Comparison of ENCODE assay signal across 7 mouse cellular contexts in the genomic region with DNA sequence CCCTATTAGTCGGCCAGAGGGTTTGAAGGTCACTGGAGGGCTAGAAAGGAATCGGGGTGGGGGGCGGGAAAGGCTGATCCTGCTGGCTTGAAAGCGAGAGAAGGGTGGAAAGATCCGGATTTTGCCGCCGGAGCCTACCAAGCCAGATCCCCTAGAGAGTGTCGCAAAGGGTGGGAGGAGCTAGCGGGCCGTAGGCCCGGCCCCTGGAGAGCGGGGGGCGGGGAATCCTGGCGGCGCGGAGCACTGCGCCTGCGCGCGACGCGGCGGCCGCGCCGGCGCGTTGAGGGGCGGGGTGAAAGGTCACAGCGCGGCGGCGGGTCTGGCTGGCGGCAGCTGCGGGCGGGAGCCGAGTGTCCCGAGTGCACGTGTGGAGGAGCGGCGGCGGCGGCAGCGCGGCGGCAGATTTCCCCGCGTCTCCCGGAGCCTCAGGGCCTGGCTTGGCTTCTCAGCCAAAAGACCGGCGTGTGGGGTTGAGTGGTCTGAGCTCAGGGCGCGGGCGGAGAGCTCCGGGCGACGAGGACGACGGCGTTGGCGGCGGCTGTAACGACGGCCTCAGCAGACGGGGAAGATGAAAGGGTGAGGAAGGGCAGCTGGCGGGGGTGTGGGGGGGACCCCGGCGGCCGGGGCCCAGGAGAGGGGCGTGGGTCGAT. TPM values are rescaled to one million over a fixed set of nuclear protein-coding genes. Genes with fewer than 3 reads are reported as not detected.
DNase-seq lines count a peak whose midpoint lies in the region; ATAC-seq lines count a peak whose summit lies in the region.

A gene (minus strand): TSS at position 170 of the 650 bp plus-strand sequence.
A gene (plus strand): TSS at position 295 of the 650 bp plus-strand sequence.

- H3K4me1 ChIP-seq in embryonic facial prominence, embryonic 10.5 days, result peaks cover 19% of the 10 kb centered on the region
- peaks cover 20% of the 10 kb centered on the region for H3K4me1 ChIP-seq in limb, embryonic 13.5 days
- peaks cover 23% of the 10 kb centered on the region for H3K4me1 ChIP-seq in midbrain, embryonic 16.5 days (ENCODE audit: control insufficient read depth, insufficient read depth, low read length)

- H3K4me3 ChIP-seq in embryonic facial prominence, embryonic 10.5 days, result peak within 1 kb of the TSS; percentile 98
- peak within 1 kb of the TSS; percentile 98 for H3K4me3 ChIP-seq in limb, embryonic 13.5 days
- H3K4me3 ChIP-seq in midbrain, embryonic 16.5 days (ENCODE audit: low read depth, low read length), result peak within 1 kb of the TSS; percentile 99

- peak within 1 kb of the TSS; percentile 98 for H3K27ac ChIP-seq in embryonic facial prominence, embryonic 10.5 days (replicated peaks)
- peak within 1 kb of the TSS; percentile 97 for H3K27ac ChIP-seq in limb, embryonic 13.5 days
- peak within 1 kb of the TSS; percentile 98 for H3K27ac ChIP-seq in midbrain, embryonic 16.5 days (ENCODE audit: low read length)

- H3K4me2 ChIP-seq in limb, embryonic 13.5 days (replicated peaks), result peak within 1 kb of the TSS; percentile 96
- H3K4me2 ChIP-seq in midbrain, embryonic 16.5 days (ENCODE audit: low read length), result peak within 1 kb of the TSS; percentile 97

- no peaks in the 10 kb centered on the region for H3K36me3 ChIP-seq in embryonic facial prominence, embryonic 10.5 days (replicated peaks)
- no peaks in the 10 kb centered on the region for H3K36me3 ChIP-seq in limb, embryonic 13.5 days
- H3K36me3 ChIP-seq in midbrain, embryonic 16.5 days (ENCODE audit: control insufficient read depth, insufficient read depth, low read length), result no peaks in the 10 kb centered on the region

- H3K9ac ChIP-seq in limb, embryonic 13.5 days, result peak within 1 kb of the TSS; percentile 95
- peak within 1 kb of the TSS; percentile 94 for H3K9ac ChIP-seq in midbrain, embryonic 16.5 days (ENCODE audit: low read depth, low read length)

- ATAC-seq in granulocyte monocyte progenitor cell, adult 5-6 weeks (replicated peaks; ENCODE audit: poor library complexity, severe bottlenecking), result peak; percentile 48
- ATAC-seq in limb, embryonic 13.5 days (ENCODE audit: low FRiP score, low read depth), result peak; percentile 90
- ATAC-seq in midbrain, embryonic 16.5 days, result peak; percentile 86

- WGBS in embryonic facial prominence, embryonic 10.5 days, result under 1% methylated on average over 71 of the region's 71 CpGs
- 0% methylated on average over 46 of the region's 71 CpGs for WGBS in limb, embryonic 13.5 days
- under 1% methylated on average over 66 of the region's 71 CpGs for WGBS in midbrain, embryonic 16.5 days

- no peaks in the 10 kb centered on the region for H3K9me3 ChIP-seq in embryonic facial prominence, embryonic 10.5 days
- no peaks in the 10 kb centered on the region for H3K9me3 ChIP-seq in limb, embryonic 13.5 days
- H3K9me3 ChIP-seq in midbrain, embryonic 16.5 days (replicated peaks; ENCODE audit: control insufficient read depth, low read length, poor library complexity, severe bottlenecking), result no peaks in the 10 kb centered on the region

- no peaks in the 10 kb centered on the region for H3K27me3 ChIP-seq in embryonic facial prominence, embryonic 10.5 days (replicated peaks; ENCODE audit: low read depth, poor library complexity, severe bottlenecking)
- no peaks in the 10 kb centered on the region for H3K27me3 ChIP-seq in limb, embryonic 13.5 days
- no peaks in the 10 kb centered on the region for H3K27me3 ChIP-seq in midbrain, embryonic 16.5 days (ENCODE audit: control insufficient read depth, insufficient read depth, low read depth, low read length)

- peak; percentile 95 for DNase-seq in adrenal gland, postnatal 14 days
- peak; percentile 96 for DNase-seq in embryonic facial prominence, embryonic 10.5 days (ENCODE audit: low spot score)
- DNase-seq in kidney, adult 18-20 months, result peak; percentile 93
- DNase-seq in spleen, postnatal 10 days (ENCODE audit: low spot score in 2 of 2), result peak; percentile 88 to 95

RNA-seq across cellular contexts. Expression of the first gene that starts in this region (rescaled TPM):
- 102 and 112 TPM in 2 replicates for total RNA-seq in adrenal gland, postnatal 14 days (2021)
- polyA plus RNA-seq in embryonic facial prominence, embryonic 10.5 days (2016; fragmentation: Nextera tagmentation; extraction: Ambion mirVana), result 40.5 and 42.8 TPM in 2 replicates
- 34.9 and 41.3 TPM in 2 replicates for total RNA-seq in granulocyte monocyte progenitor cell, adult 5-6 weeks (2014; fragmentation: Nextera tagmentation)
- 66.0 and 90.2 TPM in 2 replicates for total RNA-seq in granulocyte monocyte progenitor cell, adult 5-6 weeks (2017)
- polyA plus RNA-seq in limb, embryonic 13.5 days (2015; fragmentation: Nextera tagmentation; extraction: Ambion mirVana), result 44.2 and 46.2 TPM in 2 replicates
- polyA plus RNA-seq in midbrain, embryonic 16.5 days (2015; fragmentation: Nextera tagmentation; extraction: Ambion mirVana), result 144 and 172 TPM in 2 replicates

RNA-seq across cellular contexts. Expression of the second gene that starts in this region (rescaled TPM):
- total RNA-seq in adrenal gland, postnatal 14 days (2021), result 84.5 and 84.7 TPM in 2 replicates
- polyA plus RNA-seq in embryonic facial prominence, embryonic 10.5 days (2016; fragmentation: Nextera tagmentation; extraction: Ambion mirVana), result 133 and 135 TPM in 2 replicates
- total RNA-seq in granulocyte monocyte progenitor cell, adult 5-6 weeks (2014; fragmentation: Nextera tagmentation), result 91.4 and 104 TPM in 2 replicates
- total RNA-seq in granulocyte monocyte progenitor cell, adult 5-6 weeks (2017), result 121 and 139 TPM in 2 replicates
- polyA plus RNA-seq in limb, embryonic 13.5 days (2015; fragmentation: Nextera tagmentation; extraction: Ambion mirVana), result 116 and 122 TPM in 2 replicates
- 59.8 and 67.9 TPM in 2 replicates for polyA plus RNA-seq in midbrain, embryonic 16.5 days (2015; fragmentation: Nextera tagmentation; extraction: Ambion mirVana)

Comparison
In these comparisons a context has a peak if more than half of its experiments do, and no peak if none do; other contexts are left out.
1. Peak in every context shown above with its lines: DNase-seq, ATAC-seq, H3K4me3 ChIP-seq and H3K27ac ChIP-seq.